Mouse (Mus musculus): Measurements from ENCODE around the gene Ccdc90b. TPM values are rescaled to one million over a fixed set of nuclear protein-coding genes. Genes with fewer than 3 reads are reported as not detected.

The Ccdc90b gene
- total RNA-seq, 2 experiments from 2014 or later: 6.0 to 8.9 TPM

Other genes with a start within 250 kb of the Ccdc90b start
- not detected in 2 replicates for gene Ankrd42, start 76.0 kb downstream of the Ccdc90b start, total RNA-seq (2015; ENCODE audit: low replicate concordance)
- gene Ankrd42, start 76.0 kb downstream of the Ccdc90b start, total RNA-seq (2017; ENCODE audit: low replicate concordance): 0.77 and 0.84 TPM in 2 replicates
- 119 and 186 TPM in 2 replicates for gene Pcf11, start 108.8 kb downstream of the Ccdc90b start, total RNA-seq (2015; ENCODE audit: low replicate concordance)
- gene Pcf11, start 108.8 kb downstream of the Ccdc90b start, total RNA-seq (2017; ENCODE audit: low replicate concordance): 118 and 141 TPM in 2 replicates
- gene Rab30, start 180.5 kb downstream of the Ccdc90b start, total RNA-seq (2015; ENCODE audit: low replicate concordance): 30.4 and 43.3 TPM in 2 replicates
- gene Rab30, start 180.5 kb downstream of the Ccdc90b start, total RNA-seq (2017; ENCODE audit: low replicate concordance): 15.8 and 25.8 TPM in 2 replicates

Data from erythroblast, adult 5-6 weeks (primary cell).